Mouse (Mus musculus): ENCODE results near the gene Mllt10.

The Mllt10 gene

GRCm38 (mm10) chr2:18055016-18055928, at the start of gene Mllt10:
TSS of gene Mllt10 (plus strand) at chr2:18055237.
- no peak for DNase-seq (ENCODE audit: low spot score in 2 of 2)

- DNase-seq (ENCODE audit: low spot score in 2 of 2), result peak; percentile 24 to 47
Measured at GRCm38 (mm10) chr2:18011226-18011625, 43.8 kb upstream of the Mllt10 start.

GRCm38 (mm10) chr2:18012866-18013265, 42.2 kb upstream of the Mllt10 start:
- DNase-seq (ENCODE audit: low spot score in 2 of 2), result no peak

GRCm38 (mm10) chr2:18015581-18015980, 39.5 kb upstream of the Mllt10 start:
- no peak for DNase-seq (ENCODE audit: low spot score in 2 of 2)

- no peak for DNase-seq (ENCODE audit: low spot score in 2 of 2)
Measured at GRCm38 (mm10) chr2:18016639-18017038, 38.4 kb upstream of the Mllt10 start.

GRCm38 (mm10) chr2:18017321-18017720, 37.7 kb upstream of the Mllt10 start:
- no peak for DNase-seq (ENCODE audit: low spot score in 2 of 2)

GRCm38 (mm10) chr2:18019122-18019521, 35.9 kb upstream of the Mllt10 start:
- no peak for DNase-seq (ENCODE audit: low spot score in 2 of 2)

- DNase-seq (ENCODE audit: low spot score in 2 of 2), result no peak
Measured at GRCm38 (mm10) chr2:18022886-18023285, 32.2 kb upstream of the Mllt10 start.

- DNase-seq (ENCODE audit: low spot score in 2 of 2), result no peak
Measured at GRCm38 (mm10) chr2:18025116-18025515, 29.9 kb upstream of the Mllt10 start.

GRCm38 (mm10) chr2:18025781-18026115, 29.3 kb upstream of the Mllt10 start:
- no peak for DNase-seq (ENCODE audit: low spot score in 2 of 2)

- peak; percentile 61 to 72 for DNase-seq (ENCODE audit: low spot score in 2 of 2)
Measured at GRCm38 (mm10) chr2:18026116-18026947, 28.7 kb upstream of the Mllt10 start.

- DNase-seq (ENCODE audit: low spot score in 2 of 2), result peak; percentile 94 to 95
Measured at GRCm38 (mm10) chr2:18027448-18028139, 27.4 kb upstream of the Mllt10 start.

- peak; percentile 89 to 90 for DNase-seq (ENCODE audit: low spot score in 2 of 2)
Measured at GRCm38 (mm10) chr2:18028140-18029021, 26.7 kb upstream of the Mllt10 start.

- DNase-seq (ENCODE audit: low spot score in 2 of 2), result no peak
Measured at GRCm38 (mm10) chr2:18029656-18030055, 25.4 kb upstream of the Mllt10 start.

GRCm38 (mm10) chr2:18030581-18030980, 24.5 kb upstream of the Mllt10 start:
- no peak for DNase-seq (ENCODE audit: low spot score in 2 of 2)

- DNase-seq (ENCODE audit: low spot score in 2 of 2), result peak; percentile 48 to 49
Measured at GRCm38 (mm10) chr2:18031271-18031821, 23.7 kb upstream of the Mllt10 start.

GRCm38 (mm10) chr2:18031831-18032537, 23.1 kb upstream of the Mllt10 start:
- peak; percentile 55 to 63 for DNase-seq (ENCODE audit: low spot score in 2 of 2)

GRCm38 (mm10) chr2:18032538-18032895, 22.5 kb upstream of the Mllt10 start:
- no peak for DNase-seq (ENCODE audit: low spot score in 2 of 2)

- DNase-seq (ENCODE audit: low spot score in 2 of 2), result no peak
Measured at GRCm38 (mm10) chr2:18033166-18034108, 21.6 kb upstream of the Mllt10 start.
